In genomic region chr7:110123844-110124555, GRCm38 (mm10) we compare ENCODE assay signal across 8 mouse cellular contexts. TPM values are rescaled to one million over a fixed set of nuclear protein-coding genes. Genes with fewer than 3 reads are reported as not detected.
DNase-seq lines count a peak whose midpoint lies in the region; TF ChIP-seq lines count a peak whose summit lies in the region.

No protein-coding gene starts in this region.

- peak overlapping the region; percentile 83 for H3K9ac ChIP-seq in liver, adult 2 months (ENCODE audit: low read depth, low read length)

- H3K79me2 ChIP-seq in liver, adult 2 months (ENCODE audit: control insufficient read depth, insufficient read depth, low read length), result no peaks in the 10 kb centered on the region

- TF ChIP-seq CTCF in cortical plate, adult 2 months (IDR thresholded peaks at IDR 0.05; ENCODE audit: extremely low read depth, insufficient read depth, low read length), result no peak
- no peak for TF ChIP-seq CTCF in liver, adult 2 months (IDR thresholded peaks at IDR 0.05; ENCODE audit: low read depth, low read length)

- DNase-seq in cerebellum, adult 9-11 months, result peak; percentile 25
- DNase-seq in cerebellum, adult 8-10 months, result no peak
- peak; percentile 39 to 42 for DNase-seq in heart, postnatal 10 days
- DNase-seq in liver, adult 2 months (ENCODE audit: extremely low read depth, low read depth, low spot score), result peak; percentile 88
- peak; percentile 26 for DNase-seq in naive thymus-derived CD4-positive, alpha-beta T cell, adult 2 months (ENCODE audit: low read depth)
- DNase-seq in right cerebral cortex, postnatal 10 days (ENCODE audit: low spot score in 2 of 2), result no peak
- DNase-seq in frontal cortex, postnatal 10 days (ENCODE audit: low spot score in 2 of 2), result no peak

- no peak for TF ChIP-seq POLR2A in cortical plate, adult 2 months (IDR thresholded peaks at IDR 0.05; ENCODE audit: extremely low read depth, insufficient read depth, low read length)
- no peak for TF ChIP-seq POLR2A in liver, adult 2 months (IDR thresholded peaks at IDR 0.05; ENCODE audit: extremely low read depth, insufficient read depth, low read length)

- H3K27me3 ChIP-seq in liver, adult 2 months (ENCODE audit: control insufficient read depth, insufficient read depth, low read length), result no peaks in the 10 kb centered on the region

- H3K4me1 ChIP-seq in cortical plate, adult 2 months (ENCODE audit: control insufficient read depth, insufficient read depth, low read length), result no peaks in the 10 kb centered on the region
- peaks cover 8% of the 10 kb centered on the region for H3K4me1 ChIP-seq in liver, adult 2 months (ENCODE audit: control insufficient read depth, insufficient read depth, low read length)

- H3K27ac ChIP-seq in cortical plate, adult 2 months (ENCODE audit: insufficient read depth, low read length), result no peak overlapping the region
- peak overlapping the region; percentile 96 for H3K27ac ChIP-seq in liver, adult 2 months (replicated peaks; ENCODE audit: insufficient read depth, low read depth, low read length)

- H3K36me3 ChIP-seq in liver, adult 2 months (ENCODE audit: control insufficient read depth, insufficient read depth, low read length), result peaks cover 3% of the 10 kb centered on the region; the same call in 1 of the 2 replicates

- WGBS in liver, adult 2 months, result 9% methylated on average over 12 of the region's 12 CpGs

- intact Hi-C loops in heart, postnatal 10 days (cut with DNase I), result loop anchor here (1.0 to 5.0 kb wide), 3 partner anchors 35 to 61 kb away; no protein-coding TSS in a partner anchor

- peak overlapping the region; percentile 49; the same call in 1 of the 2 replicates for H3K4me3 ChIP-seq in cortical plate, adult 2 months (ENCODE audit: insufficient read depth, low read length)
- H3K4me3 ChIP-seq in liver, adult 2 months (ENCODE audit: insufficient read depth, low read depth, low read length), result peak overlapping the region; percentile 91

RNA-seq across cellular contexts. Expression of gene Wee1, which starts 2.2 kb away (rescaled TPM):
- polyA plus RNA-seq in cortical plate, adult 2 months (2012; rRNA removed), result 15.2 and 15.4 TPM in 2 replicates
- total RNA-seq in heart, postnatal 10 days (2021), result 10 to 100 TPM; 20.5 to 30.7 TPM
- 4.1 and 5.3 TPM in 2 replicates for total RNA-seq in liver, adult 2 months (2014; rRNA removed)
- polyA plus RNA-seq in liver, adult 2 months (2012; rRNA removed), result 0.40 and 0.51 TPM in 2 replicates

Comparison
In these comparisons a context has a peak if more than half of its experiments do, and no peak if none do; other contexts are left out.
1. DNase-seq: peak in cerebellum, adult 9-11 months (single experiment), heart, postnatal 10 days (2 of 2), liver, adult 2 months (single experiment) and naive thymus-derived CD4-positive, alpha-beta T cell, adult 2 months (single experiment); none in cerebellum, adult 8-10 months (single experiment), right cerebral cortex, postnatal 10 days (0 of 2) and frontal cortex, postnatal 10 days (0 of 2).